Mouse (Mus musculus): Measurements from ENCODE around the gene Adamts8.

DNA sequence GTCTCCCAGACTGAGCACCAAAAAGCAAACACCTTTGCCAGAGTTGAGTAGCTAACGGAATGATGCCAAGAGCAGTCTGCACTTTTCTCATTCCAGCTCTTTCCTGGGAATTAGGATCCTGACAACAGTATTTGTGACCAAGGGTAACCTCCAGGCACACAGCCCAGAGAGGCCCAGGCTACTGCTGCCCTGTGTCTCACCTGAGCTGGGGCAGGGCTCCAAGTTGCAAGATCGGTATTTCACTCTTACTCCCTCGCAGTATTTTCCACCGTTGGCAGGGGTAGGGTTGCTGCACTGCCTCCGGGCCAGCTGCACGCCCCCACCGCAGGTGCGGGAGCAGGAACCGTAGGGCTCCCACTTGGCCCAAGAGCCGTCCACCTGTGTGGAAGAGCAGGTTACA lies 36.5 kb upstream of the Adamts8 start:
- TF ChIP-seq CTCF (IDR thresholded peaks at IDR 0.05; ENCODE audit: borderline replicate concordance, control insufficient read depth, extremely low read depth, insufficient read depth, low read length, poor library complexity) (no peak), POLR2A (IDR thresholded peaks at IDR 0.05; ENCODE audit: control insufficient read depth, extremely low read depth, insufficient read depth, low read length, poor library complexity) (no peak)
